Mouse (Mus musculus): ENCODE measurements around the gene Cdc42ep2. TPM values are rescaled to one million over a fixed set of nuclear protein-coding genes. Genes with fewer than 3 reads are reported as not detected.

Cdc42ep2 gene
- polyA plus RNA-seq, 1 experiment: 16.4 TPM

DNA sequence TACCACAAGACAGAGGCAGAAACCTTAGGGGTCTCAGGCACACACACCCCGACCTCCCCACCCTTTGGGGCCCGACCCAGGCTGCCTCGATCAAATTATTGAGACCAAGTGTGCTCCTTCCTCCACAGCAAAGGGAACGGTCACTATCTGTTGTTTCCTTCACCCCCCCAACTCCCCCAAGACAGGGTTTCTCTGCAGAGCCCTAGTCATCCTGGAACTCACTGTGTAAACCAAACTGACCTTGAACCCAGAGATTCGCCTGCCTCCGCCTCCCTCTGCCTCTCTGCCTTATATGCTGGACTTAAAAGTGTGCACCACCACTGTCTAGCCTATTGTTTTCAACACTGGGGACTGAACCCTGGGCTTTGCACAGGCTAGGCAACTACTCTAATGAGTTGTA lies 52.9 kb downstream of the Cdc42ep2 start:
- no peak for TF ChIP-seq POLR2A (IDR thresholded peaks at IDR 0.05; ENCODE audit: extremely low read depth, insufficient read depth, low read length)
- no peak overlapping the region for H3K4me3 ChIP-seq (ENCODE audit: insufficient read depth, low read length)
- H3K27ac ChIP-seq (ENCODE audit: insufficient read depth, low read length): no peak overlapping the region
- H3K4me1 ChIP-seq (ENCODE audit: control insufficient read depth, insufficient read depth, low read length): no peaks in the 10 kb centered on the region; the same call in 1 of the 2 replicates

DNA sequence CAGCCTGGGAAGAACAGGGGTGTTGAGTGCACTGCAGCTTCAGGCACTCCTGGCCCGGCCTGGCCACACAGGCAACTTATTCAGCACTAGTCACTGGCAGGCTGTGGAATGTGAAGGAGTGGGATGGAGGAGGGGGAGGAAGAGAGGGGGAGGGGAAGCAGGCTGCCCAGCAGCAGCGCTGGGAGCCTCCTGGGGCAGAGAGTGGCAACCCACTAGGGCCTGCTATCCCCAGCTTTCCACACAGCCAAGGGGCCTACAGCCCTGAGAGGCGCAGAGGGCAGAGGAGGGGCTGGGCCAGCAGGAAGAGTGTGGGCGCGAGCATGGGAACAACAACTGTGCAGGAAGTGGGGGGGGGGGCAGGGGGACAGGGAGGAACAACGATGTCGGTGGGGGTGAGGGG lies 53.3 kb downstream of the Cdc42ep2 start:
- H3K4me1 ChIP-seq (ENCODE audit: control insufficient read depth, insufficient read depth, low read length): no peaks in the 10 kb centered on the region; the same call in 1 of the 2 replicates
- H3K4me3 ChIP-seq (ENCODE audit: insufficient read depth, low read length): no peak overlapping the region
- TF ChIP-seq POLR2A (IDR thresholded peaks at IDR 0.05; ENCODE audit: extremely low read depth, insufficient read depth, low read length): no peak
- TF ChIP-seq CTCF (IDR thresholded peaks at IDR 0.05; ENCODE audit: extremely low read depth, insufficient read depth, low read length): no peak
- no peak overlapping the region for H3K27ac ChIP-seq (ENCODE audit: insufficient read depth, low read length)

DNA sequence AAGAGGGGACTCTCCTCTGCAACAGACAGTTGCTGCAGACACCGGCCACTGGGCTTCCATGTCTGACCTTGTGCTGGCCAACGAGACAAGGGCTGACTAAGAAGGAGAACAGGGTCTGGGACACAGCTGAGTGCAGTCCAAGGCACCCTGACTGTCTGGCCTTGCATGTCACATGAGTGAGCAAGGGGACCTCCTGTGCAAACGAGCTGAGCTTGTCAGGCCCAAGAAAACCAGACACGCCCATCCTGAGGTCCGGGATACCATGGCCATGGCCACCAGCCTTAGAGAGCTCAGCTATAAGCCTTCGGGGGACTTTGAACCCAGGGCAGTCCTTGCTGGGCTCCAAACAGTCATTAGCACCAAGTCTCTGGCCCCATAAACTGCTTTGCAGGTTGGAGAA lies 56.5 kb downstream of the Cdc42ep2 start:
- TF ChIP-seq POLR2A (IDR thresholded peaks at IDR 0.05; ENCODE audit: extremely low read depth, insufficient read depth, low read length): no peak
- TF ChIP-seq CTCF (IDR thresholded peaks at IDR 0.05; ENCODE audit: extremely low read depth, insufficient read depth, low read length): no peak
- Histone ChIP-seq H3K4me1 (ENCODE audit: control insufficient read depth, insufficient read depth, low read length) (no peaks in the 10 kb centered on the region; the same call in 1 of the 2 replicates), H3K27ac (ENCODE audit: insufficient read depth, low read length) (no peak overlapping the region)

More for the DNA sequence above, 56.5 kb downstream of the Cdc42ep2 start:
- no peak overlapping the region for H3K4me3 ChIP-seq (ENCODE audit: insufficient read depth, low read length)

Other genes starting within 250 kb of the Cdc42ep2 start
- 21.1 and 23.1 TPM in 2 replicates for gene Map3k11, start 236.1 kb downstream of the Cdc42ep2 start, polyA plus RNA-seq (2012; rRNA removed)
- 59.9 and 60.8 TPM in 2 replicates for gene Pcnx3, start 235.9 kb downstream of the Cdc42ep2 start, polyA plus RNA-seq (2012; rRNA removed)
- 0.09 and 0.23 TPM in 2 replicates for gene Kcnk7, start 220.4 kb downstream of the Cdc42ep2 start, polyA plus RNA-seq (2012; rRNA removed)
- gene Ehbp1l1, start 198.5 kb downstream of the Cdc42ep2 start, polyA plus RNA-seq (2012; rRNA removed): 16.5 and 17.0 TPM in 2 replicates
- 46.7 and 58.6 TPM in 2 replicates for gene Fam89b, start 195.2 kb downstream of the Cdc42ep2 start, polyA plus RNA-seq (2012; rRNA removed)
- 54.2 and 54.9 TPM in 2 replicates for gene Ltbp3, start 183.9 kb downstream of the Cdc42ep2 start, polyA plus RNA-seq (2012; rRNA removed)
- gene Scyl1, start 153.4 kb downstream of the Cdc42ep2 start, polyA plus RNA-seq (2012; rRNA removed): 120 and 124 TPM in 2 replicates
- 17.1 and 22.1 TPM in 2 replicates for gene Frmd8, start 49.5 kb downstream of the Cdc42ep2 start, polyA plus RNA-seq (2012; rRNA removed)
- 6.6 and 7.4 TPM in 2 replicates for gene Slc25a45, start 47.0 kb downstream of the Cdc42ep2 start, polyA plus RNA-seq (2012; rRNA removed)
- gene Tigd3, start 30.7 kb downstream of the Cdc42ep2 start, polyA plus RNA-seq (2012; rRNA removed): 3.6 and 4.0 TPM in 2 replicates
- 96.2 and 99.0 TPM in 2 replicates for gene Dpf2, start 11.8 kb downstream of the Cdc42ep2 start, polyA plus RNA-seq (2012; rRNA removed)
- 11.7 and 12.9 TPM in 2 replicates for gene Pola2, start 39.4 kb upstream of the Cdc42ep2 start, polyA plus RNA-seq (2012; rRNA removed)
- gene Slc22a20, start 61.3 kb upstream of the Cdc42ep2 start, polyA plus RNA-seq (2012; rRNA removed): not detected in 2 replicates
- 18.5 and 20.1 TPM in 2 replicates for gene Capn1, start 91.1 kb upstream of the Cdc42ep2 start, polyA plus RNA-seq (2012; rRNA removed)
- 25.4 and 27.5 TPM in 2 replicates for gene Syvn1, start 121.8 kb upstream of the Cdc42ep2 start, polyA plus RNA-seq (2012; rRNA removed)
- 41.4 and 44.4 TPM in 2 replicates for gene Mrpl49, start 133.0 kb upstream of the Cdc42ep2 start, polyA plus RNA-seq (2012; rRNA removed)
- 920 and 922 TPM in 2 replicates for gene Fau, start 133.0 kb upstream of the Cdc42ep2 start, polyA plus RNA-seq (2012; rRNA removed)
- 58.0 and 58.9 TPM in 2 replicates for gene Znhit2, start 136.4 kb upstream of the Cdc42ep2 start, polyA plus RNA-seq (2012; rRNA removed)
- gene Tm7sf2, start 143.6 kb upstream of the Cdc42ep2 start, polyA plus RNA-seq (2012; rRNA removed): 59.3 and 60.1 TPM in 2 replicates
- gene Vps51, start 152.4 kb upstream of the Cdc42ep2 start, polyA plus RNA-seq (2012; rRNA removed): 97.2 and 98.2 TPM in 2 replicates
- not detected in 2 replicates for gene Tmem262, start 155.2 kb upstream of the Cdc42ep2 start, polyA plus RNA-seq (2012; rRNA removed)
- 0.67 and 0.83 TPM in 2 replicates for gene Gm28374, start 157.4 kb upstream of the Cdc42ep2 start, polyA plus RNA-seq (2012; rRNA removed)
- 81.1 and 83.9 TPM in 2 replicates for gene Zfpl1, start 160.1 kb upstream of the Cdc42ep2 start, polyA plus RNA-seq (2012; rRNA removed)
- gene Cdca5, start 160.2 kb upstream of the Cdc42ep2 start, polyA plus RNA-seq (2012; rRNA removed): 0.15 and 0.44 TPM in 2 replicates
- not detected in 2 replicates for gene AC131692.1, start 169.6 kb upstream of the Cdc42ep2 start, polyA plus RNA-seq (2012; rRNA removed)
- gene Naaladl1, start 181.0 kb upstream of the Cdc42ep2 start, polyA plus RNA-seq (2012; rRNA removed): 0.13 and 0.21 TPM in 2 replicates
- gene Sac3d1, start 193.8 kb upstream of the Cdc42ep2 start, polyA plus RNA-seq (2012; rRNA removed): 31.8 and 35.1 TPM in 2 replicates
- 63.8 and 68.9 TPM in 2 replicates for gene Snx15, start 203.5 kb upstream of the Cdc42ep2 start, polyA plus RNA-seq (2012; rRNA removed)
- 0.50 and 0.57 TPM in 2 replicates for gene Batf2, start 216.2 kb upstream of the Cdc42ep2 start, polyA plus RNA-seq (2012; rRNA removed)
- gene Arl2, start 216.7 kb upstream of the Cdc42ep2 start, polyA plus RNA-seq (2012; rRNA removed): 123 and 135 TPM in 2 replicates

Data from cortical plate, adult 2 months (tissue).